Mouse (Mus musculus): ENCODE data around the gene AI182371. TPM values are rescaled to one million over a fixed set of nuclear protein-coding genes. Genes with fewer than 3 reads are reported as not detected.

Gene AI182371
- polyA plus RNA-seq, 1 experiment: 0.93 TPM

GRCm38 (mm10) chr2:35131991-35132661, 30.8 kb upstream of the AI182371 start:
- peak overlapping the region; percentile 64 for H3K4me3 ChIP-seq (ENCODE audit: low read depth, low read length)
- H3K27ac ChIP-seq (ENCODE audit: insufficient read depth, low read length): no peak overlapping the region
- no peaks in the 10 kb centered on the region for H3K4me1 ChIP-seq (ENCODE audit: control insufficient read depth, insufficient read depth, low read length)
- TF ChIP-seq EP300 (IDR thresholded peaks at IDR 0.05; ENCODE audit: insufficient read depth, low read depth, low read length) (no peak), CTCF (IDR thresholded peaks at IDR 0.05; ENCODE audit: low read depth, low read length) (no peak), POLR2A (IDR thresholded peaks at IDR 0.05; ENCODE audit: insufficient read depth, low read length) (no peak)
- peak overlapping the region; percentile 15 for H3K9ac ChIP-seq (ENCODE audit: low read depth, poor library complexity, severe bottlenecking)
- H3K27me3 ChIP-seq (ENCODE audit: control insufficient read depth, insufficient read depth, low read length, poor library complexity, severe bottlenecking): no peaks in the 10 kb centered on the region
- H3K9me3 ChIP-seq (replicated peaks; ENCODE audit: control insufficient read depth, insufficient read depth, low read length, poor library complexity, severe bottlenecking): no peaks in the 10 kb centered on the region
- peaks cover 8% of the 10 kb centered on the region for H3K36me3 ChIP-seq (ENCODE audit: control insufficient read depth, insufficient read depth, low read length, poor library complexity, severe bottlenecking)

GRCm38 (mm10) chr2:35131491-35131890, 30.1 kb upstream of the AI182371 start:
- Histone ChIP-seq H3K9ac (ENCODE audit: low read depth, poor library complexity, severe bottlenecking) (0 out of 2 replicates have a peak overlapping the region, but pooled peaks have one; percentile 37), H3K27ac (ENCODE audit: insufficient read depth, low read length) (peak overlapping the region; percentile 20; the same call in 1 of the 2 replicates)

GRCm38 (mm10) chr2:35124716-35125115, 23.4 kb upstream of the AI182371 start:
- H3K36me3 ChIP-seq (ENCODE audit: control insufficient read depth, insufficient read depth, low read length, poor library complexity, severe bottlenecking): peaks cover 5% of the 10 kb centered on the region
- no peak overlapping the region for H3K4me3 ChIP-seq (ENCODE audit: low read depth, low read length)
- no peaks in the 10 kb centered on the region for H3K4me1 ChIP-seq (ENCODE audit: control insufficient read depth, insufficient read depth, low read length)
- no peak overlapping the region for H3K9ac ChIP-seq (ENCODE audit: low read depth, poor library complexity, severe bottlenecking)
- H3K27ac ChIP-seq (ENCODE audit: insufficient read depth, low read length): no peak overlapping the region
- TF ChIP-seq EP300 (IDR thresholded peaks at IDR 0.05; ENCODE audit: insufficient read depth, low read depth, low read length) (no peak), POLR2A (IDR thresholded peaks at IDR 0.05; ENCODE audit: insufficient read depth, low read length) (no peak), CTCF (IDR thresholded peaks at IDR 0.05; ENCODE audit: low read depth, low read length) (peak; percentile 57)
- H3K9me3 ChIP-seq (replicated peaks; ENCODE audit: control insufficient read depth, insufficient read depth, low read length, poor library complexity, severe bottlenecking): no peaks in the 10 kb centered on the region
- no peaks in the 10 kb centered on the region for H3K27me3 ChIP-seq (ENCODE audit: control insufficient read depth, insufficient read depth, low read length, poor library complexity, severe bottlenecking)

More at GRCm38 (mm10) chr2:35131491-35131890, 30.1 kb upstream of the AI182371 start:
- Histone ChIP-seq H3K4me1 (ENCODE audit: control insufficient read depth, insufficient read depth, low read length) (no peaks in the 10 kb centered on the region), H3K27me3 (ENCODE audit: control insufficient read depth, insufficient read depth, low read length, poor library complexity, severe bottlenecking) (no peaks in the 10 kb centered on the region), H3K4me3 (ENCODE audit: low read depth, low read length) (no peak overlapping the region), H3K9me3 (replicated peaks; ENCODE audit: control insufficient read depth, insufficient read depth, low read length, poor library complexity, severe bottlenecking) (no peaks in the 10 kb centered on the region), H3K36me3 (ENCODE audit: control insufficient read depth, insufficient read depth, low read length, poor library complexity, severe bottlenecking) (peaks cover 8% of the 10 kb centered on the region)
- TF ChIP-seq CTCF (IDR thresholded peaks at IDR 0.05; ENCODE audit: low read depth, low read length) (no peak), EP300 (IDR thresholded peaks at IDR 0.05; ENCODE audit: insufficient read depth, low read depth, low read length) (no peak), POLR2A (IDR thresholded peaks at IDR 0.05; ENCODE audit: insufficient read depth, low read length) (no peak)

- no peak overlapping the region for H3K4me3 ChIP-seq (ENCODE audit: low read depth, low read length)
- H3K27me3 ChIP-seq (ENCODE audit: control insufficient read depth, insufficient read depth, low read length, poor library complexity, severe bottlenecking): no peaks in the 10 kb centered on the region
- no peak overlapping the region for H3K27ac ChIP-seq (ENCODE audit: insufficient read depth, low read length)
- no peaks in the 10 kb centered on the region for H3K36me3 ChIP-seq (ENCODE audit: control insufficient read depth, insufficient read depth, low read length, poor library complexity, severe bottlenecking)
- no peak overlapping the region for H3K9ac ChIP-seq (ENCODE audit: low read depth, poor library complexity, severe bottlenecking)
- H3K9me3 ChIP-seq (replicated peaks; ENCODE audit: control insufficient read depth, insufficient read depth, low read length, poor library complexity, severe bottlenecking): no peaks in the 10 kb centered on the region
- no peak for TF ChIP-seq EP300 (IDR thresholded peaks at IDR 0.05; ENCODE audit: insufficient read depth, low read depth, low read length)
- no peak for TF ChIP-seq CTCF (IDR thresholded peaks at IDR 0.05; ENCODE audit: low read depth, low read length)
- TF ChIP-seq POLR2A (IDR thresholded peaks at IDR 0.05; ENCODE audit: insufficient read depth, low read length): no peak
- no peaks in the 10 kb centered on the region for H3K4me1 ChIP-seq (ENCODE audit: control insufficient read depth, insufficient read depth, low read length)
Measured at GRCm38 (mm10) chr2:35110521-35110920, 9.2 kb upstream of the AI182371 start.

DNA sequence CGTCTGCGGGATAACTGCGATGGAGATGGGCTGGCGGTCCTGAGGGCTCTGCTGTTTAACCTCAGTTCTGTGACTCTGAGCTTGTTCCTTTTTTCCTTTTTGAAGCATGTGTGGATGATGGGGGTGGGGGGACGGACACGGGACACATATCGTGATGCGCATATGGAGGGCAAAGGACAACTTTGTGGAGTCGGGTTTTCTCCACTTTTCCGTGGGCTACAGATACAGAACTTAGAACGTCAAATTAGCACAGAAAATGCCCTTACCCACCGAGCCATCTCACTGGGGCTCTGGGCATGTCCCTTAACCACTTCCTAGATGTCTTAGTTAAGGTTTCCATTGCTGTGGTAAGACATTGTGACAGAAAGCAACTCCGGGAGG, 8.6 kb upstream of the AI182371 start:
- no peaks in the 10 kb centered on the region for H3K27me3 ChIP-seq (ENCODE audit: control insufficient read depth, insufficient read depth, low read length, poor library complexity, severe bottlenecking)
- H3K36me3 ChIP-seq (ENCODE audit: control insufficient read depth, insufficient read depth, low read length, poor library complexity, severe bottlenecking): no peaks in the 10 kb centered on the region
- peak overlapping the region; percentile 69 for H3K9ac ChIP-seq (ENCODE audit: low read depth, poor library complexity, severe bottlenecking)
- no peak for TF ChIP-seq CTCF (IDR thresholded peaks at IDR 0.05; ENCODE audit: low read depth, low read length)
- TF ChIP-seq EP300 (IDR thresholded peaks at IDR 0.05; ENCODE audit: insufficient read depth, low read depth, low read length): no peak
- TF ChIP-seq POLR2A (IDR thresholded peaks at IDR 0.05; ENCODE audit: insufficient read depth, low read length): no peak
- no peak overlapping the region for H3K27ac ChIP-seq (ENCODE audit: insufficient read depth, low read length)
- no peaks in the 10 kb centered on the region for H3K9me3 ChIP-seq (replicated peaks; ENCODE audit: control insufficient read depth, insufficient read depth, low read length, poor library complexity, severe bottlenecking)
- no peaks in the 10 kb centered on the region for H3K4me1 ChIP-seq (ENCODE audit: control insufficient read depth, insufficient read depth, low read length)
- H3K4me3 ChIP-seq (ENCODE audit: low read depth, low read length): peak overlapping the region; percentile 83

- Histone ChIP-seq H3K4me1 (ENCODE audit: control insufficient read depth, insufficient read depth, low read length) (no peaks in the 10 kb centered on the region), H3K9me3 (replicated peaks; ENCODE audit: control insufficient read depth, insufficient read depth, low read length, poor library complexity, severe bottlenecking) (no peaks in the 10 kb centered on the region), H3K27ac (ENCODE audit: insufficient read depth, low read length) (peak within 1 kb of the TSS; percentile 27; the same call in 1 of the 2 replicates), H3K27me3 (ENCODE audit: control insufficient read depth, insufficient read depth, low read length, poor library complexity, severe bottlenecking) (no peaks in the 10 kb centered on the region), H3K4me3 (ENCODE audit: low read depth, low read length) (peak within 1 kb of the TSS; percentile 83), H3K36me3 (ENCODE audit: control insufficient read depth, insufficient read depth, low read length, poor library complexity, severe bottlenecking) (no peaks in the 10 kb centered on the region), H3K9ac (ENCODE audit: low read depth, poor library complexity, severe bottlenecking) (peak within 1 kb of the TSS; percentile 69)
- TF ChIP-seq POLR2A (IDR thresholded peaks at IDR 0.05; ENCODE audit: insufficient read depth, low read length) (no peak), EP300 (IDR thresholded peaks at IDR 0.05; ENCODE audit: insufficient read depth, low read depth, low read length) (0 out of 2 replicates have a peak, but pooled peaks have one; percentile 18)
Measured at GRCm38 (mm10) chr2:35109141-35109923, 8.0 kb upstream of the AI182371 start, which contains the start of gene Cntrl. Gene Cntrl (plus strand): TSS chr2:35109492.

Measured in ES-Bruce4 (cell line).